Comparison of ENCODE assay signal across 8 mouse cellular contexts in genomic region chr5:111799700-111800311, GRCm38 (mm10).
DNase-seq lines count a peak whose midpoint lies in the region; ATAC-seq and TF ChIP-seq lines count a peak whose summit lies in the region.

No protein-coding gene starts in this region.

- H3K79me2 ChIP-seq in C2C12 (ENCODE audit: control insufficient read depth, insufficient read depth) = no peaks in the 10 kb centered on the region

- no peaks in the 10 kb centered on the region for H3K36me3 ChIP-seq in C2C12 (ENCODE audit: control insufficient read depth, insufficient read depth)
- no peaks in the 10 kb centered on the region for H3K36me3 ChIP-seq in limb, embryonic 12.5 days
- no peaks in the 10 kb centered on the region for H3K36me3 ChIP-seq in small intestine, adult 2 months (ENCODE audit: control insufficient read depth, insufficient read depth, low read length)

- H3K9me3 ChIP-seq in limb, embryonic 12.5 days = no peaks in the 10 kb centered on the region

- TF ChIP-seq POLR2A in embryonic fibroblast, embryonic 13.5 days (IDR thresholded peaks at IDR 0.05; ENCODE audit: low read depth, low read length) = peak; percentile 78
- TF ChIP-seq POLR2A in small intestine, adult 2 months (IDR thresholded peaks at IDR 0.05; ENCODE audit: low read depth, low read length) = no peak

- WGBS in limb, embryonic 12.5 days = 3% methylated on average over 15 of the region's 15 CpGs
- WGBS in small intestine, adult 2 months = 31% methylated on average over 15 of the region's 15 CpGs

- peaks cover 20% of the 10 kb centered on the region for H3K4me1 ChIP-seq in embryonic fibroblast, embryonic 13.5 days (ENCODE audit: control insufficient read depth, insufficient read depth, low read length)
- peaks cover 49% of the 10 kb centered on the region for H3K4me1 ChIP-seq in limb, embryonic 12.5 days (replicated peaks)
- no peaks in the 10 kb centered on the region for H3K4me1 ChIP-seq in small intestine, adult 2 months (ENCODE audit: control insufficient read depth, insufficient read depth, insufficient read length, low read length)

- no peaks in the 10 kb centered on the region for H3K27me3 ChIP-seq in C2C12 (ENCODE audit: control insufficient read depth, insufficient read depth, insufficient read length)
- H3K27me3 ChIP-seq in limb, embryonic 12.5 days = peaks cover 44% of the 10 kb centered on the region
- no peaks in the 10 kb centered on the region for H3K27me3 ChIP-seq in small intestine, adult 2 months (ENCODE audit: control insufficient read depth, insufficient read depth, low read length)

- TF ChIP-seq CTCF in C2C12 (IDR thresholded peaks at IDR 0.05; ENCODE audit: control insufficient read depth, insufficient read depth, insufficient read length) = no peak
- no peak for TF ChIP-seq CTCF in embryonic fibroblast, embryonic 13.5 days (IDR thresholded peaks at IDR 0.05; ENCODE audit: borderline replicate concordance, insufficient read depth, low read length)
- no peak for TF ChIP-seq CTCF in small intestine, adult 2 months (IDR thresholded peaks at IDR 0.05; ENCODE audit: extremely low read depth, insufficient read length, insufficient replicate concordance, low read depth, low read length)
- no peak for TF ChIP-seq CTCF in layer of hippocampus, adult 2 months (conservative IDR thresholded peaks at IDR 0.05)

- H3K27ac ChIP-seq in embryonic fibroblast, embryonic 13.5 days (ENCODE audit: insufficient read depth, low read length) = peak overlapping the region; percentile 88
- peak overlapping the region; percentile 96 for H3K27ac ChIP-seq in limb, embryonic 12.5 days
- H3K27ac ChIP-seq in small intestine, adult 2 months (ENCODE audit: insufficient read depth, low read depth, low read length) = peak overlapping the region; percentile 69
- H3K27ac ChIP-seq in layer of hippocampus, adult 2 months = no peak overlapping the region

- DNase-seq in adrenal gland, postnatal 10 days = peak; percentile 84
- peak; percentile 76 for DNase-seq in heart, postnatal 4 days
- DNase-seq in layer of hippocampus, adult 2 months (ENCODE audit: low spot score in 2 of 2) = no peak
- no peak for DNase-seq in right cerebral cortex, postnatal 4 days

- no peaks in the 10 kb centered on the region for H3K79me3 ChIP-seq in C2C12 (ENCODE audit: low read depth)

- H3K9ac ChIP-seq in limb, embryonic 12.5 days (replicated peaks) = peak overlapping the region; percentile 18

- peak; percentile 90 for ATAC-seq in limb, embryonic 12.5 days (ENCODE audit: insufficient number of reproducible peaks, insufficient read depth, low FRiP score, low TSS enrichment, low read depth)

- H3K4me3 ChIP-seq in C2C12 (ENCODE audit: insufficient read depth, poor library complexity, severe bottlenecking) = no peak overlapping the region
- H3K4me3 ChIP-seq in embryonic fibroblast, embryonic 13.5 days (ENCODE audit: insufficient read depth, low read length) = no peak overlapping the region
- H3K4me3 ChIP-seq in limb, embryonic 12.5 days (replicated peaks) = no peak overlapping the region
- no peak overlapping the region for H3K4me3 ChIP-seq in small intestine, adult 2 months (ENCODE audit: low read depth, low read length)
- no peak overlapping the region for H3K4me3 ChIP-seq in layer of hippocampus, adult 2 months

- peak overlapping the region; percentile 43 for H3ac ChIP-seq in C2C12 (ENCODE audit: control insufficient read depth, insufficient read length, low read depth)

- peak overlapping the region; percentile 35 for H3K4me2 ChIP-seq in limb, embryonic 12.5 days

TF ChIP-seq in C2C12, 6 proteins besides CTCF, POLR2A, EP300 and RAD21:
- TF ChIP-seq MYOG (IDR thresholded peaks at IDR 0.05; ENCODE audit: control insufficient read depth, extremely low read depth, insufficient read length) (no peak), MYOD1 (IDR thresholded peaks at IDR 0.05; ENCODE audit: control insufficient read depth, insufficient read length, low read depth) (peak; percentile 32), CEBPB (IDR thresholded peaks at IDR 0.05; ENCODE audit: low read depth) (peak; percentile 75), MAX (IDR thresholded peaks at IDR 0.05) (peak; percentile 61), USF1 (IDR thresholded peaks at IDR 0.05; ENCODE audit: low read depth) (no peak), FOSL1 (IDR thresholded peaks at IDR 0.05; ENCODE audit: insufficient read depth, low read length, poor library complexity, severe bottlenecking) (no peak)

Comparison
In these comparisons a context has a peak if more than half of its experiments do, and no peak if none do; other contexts are left out.
1. DNase-seq: peak in adrenal gland, postnatal 10 days (single experiment) and heart, postnatal 4 days (single experiment); none in layer of hippocampus, adult 2 months (0 of 2) and right cerebral cortex, postnatal 4 days (single experiment).